Mouse (Mus musculus): ENCODE data around the gene Rabep1.

GRCm38 (mm10) chr11:70977293-70977692, 132.7 kb downstream of the Rabep1 start:
- TF ChIP-seq EP300 (IDR thresholded peaks at IDR 0.05; ENCODE audit: low read depth) (no peak), CTCF (IDR thresholded peaks at IDR 0.05; ENCODE audit: low read depth) (no peak)
